Mouse (Mus musculus) urinary bladder, postnatal 14 days (tissue): ENCODE measurements around the gene Adsl.
A peak's percentile ranks its signal among the peaks of the same experiment; 100 is the strongest.

Experiments used
- DNase-seq: peaks from one replicate; pipeline ENCODE4 v3.0.0; 2021; ENCODE audit warnings: low spot score

The Adsl gene

DNA sequence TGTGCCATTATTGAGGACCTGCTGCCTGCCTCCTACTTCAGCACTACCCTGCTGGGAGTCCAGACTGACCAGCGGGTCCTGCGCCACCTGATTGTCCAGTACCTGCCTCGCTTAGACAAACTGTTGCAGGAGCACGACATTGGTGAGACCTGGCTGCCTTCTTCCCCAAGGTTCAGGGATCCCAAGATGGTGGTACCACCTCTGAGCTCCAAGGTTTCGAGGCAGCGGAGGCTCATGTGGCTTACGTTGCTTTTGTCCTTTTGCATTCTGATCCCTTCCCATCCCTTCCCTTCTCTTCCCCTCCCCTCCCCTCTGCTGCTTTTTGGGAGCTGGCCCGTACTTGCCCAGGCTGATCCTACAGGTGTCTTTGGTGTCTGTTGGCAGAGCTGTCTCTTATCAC is 59.6 kb downstream of the Adsl start:
- no peak for DNase-seq

DNA sequence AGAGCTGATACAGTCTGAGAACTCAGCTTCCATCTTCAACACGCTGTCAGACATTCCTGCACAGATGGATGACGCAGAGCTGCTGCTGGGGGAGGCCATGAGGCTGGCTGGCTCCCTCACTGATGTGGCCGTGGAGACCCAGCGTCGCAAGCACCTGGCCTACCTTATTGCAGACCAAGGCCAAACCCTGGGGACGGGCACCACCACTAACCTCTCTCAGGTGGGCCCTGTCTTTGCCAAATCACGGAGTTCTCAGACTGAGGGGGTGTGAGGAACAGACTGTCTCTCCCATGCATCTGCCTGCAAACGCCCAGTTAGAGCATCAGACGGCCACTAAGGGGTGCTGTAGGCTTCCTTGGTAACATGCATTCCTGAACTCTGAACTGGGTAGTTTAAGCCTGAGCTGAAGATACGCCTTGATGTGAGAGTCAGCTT is 60.4 kb downstream of the Adsl start:
- DNase-seq = no peak

DNA sequence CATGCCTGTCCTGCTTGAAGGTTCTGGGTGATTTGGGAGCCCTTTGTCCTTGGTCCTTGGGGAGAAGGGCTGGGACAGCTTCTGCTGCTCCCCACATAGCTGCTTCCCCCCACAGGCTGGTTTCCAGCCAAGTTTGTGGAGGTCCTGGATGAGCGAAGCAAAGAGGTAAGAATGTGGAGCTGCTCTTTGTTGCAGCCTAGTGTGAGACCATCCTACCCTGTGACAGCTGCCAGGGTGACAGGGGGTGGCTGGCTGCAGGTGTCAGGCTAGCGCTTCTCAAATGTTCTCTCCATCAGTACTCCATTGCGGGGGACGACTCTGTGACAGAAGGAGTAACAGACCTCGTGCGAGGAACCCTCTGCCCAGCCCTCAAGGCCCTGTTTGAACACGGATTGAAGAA is 61.8 kb downstream of the Adsl start:
- no peak for DNase-seq

DNA sequence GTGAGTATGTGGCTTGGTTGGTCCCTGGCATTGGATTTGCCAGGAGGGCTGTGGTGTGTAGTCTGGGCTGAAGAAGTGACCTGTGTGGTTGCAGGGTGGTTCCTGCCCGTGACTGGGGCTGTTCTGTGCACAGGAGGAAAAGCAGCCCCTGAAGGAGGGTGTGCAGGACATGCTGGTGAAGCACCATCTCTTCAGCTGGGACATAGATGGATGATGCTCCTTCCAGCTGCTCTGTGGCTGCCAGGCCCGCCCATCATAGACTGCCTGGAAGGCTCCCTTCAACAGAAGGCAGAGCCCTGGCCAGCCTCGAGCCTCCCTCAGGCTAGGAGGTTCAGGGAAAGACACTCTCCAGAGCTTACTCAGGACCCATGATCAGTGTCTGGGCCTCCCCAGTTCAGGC is 63.2 kb downstream of the Adsl start:
- no peak for DNase-seq

DNA sequence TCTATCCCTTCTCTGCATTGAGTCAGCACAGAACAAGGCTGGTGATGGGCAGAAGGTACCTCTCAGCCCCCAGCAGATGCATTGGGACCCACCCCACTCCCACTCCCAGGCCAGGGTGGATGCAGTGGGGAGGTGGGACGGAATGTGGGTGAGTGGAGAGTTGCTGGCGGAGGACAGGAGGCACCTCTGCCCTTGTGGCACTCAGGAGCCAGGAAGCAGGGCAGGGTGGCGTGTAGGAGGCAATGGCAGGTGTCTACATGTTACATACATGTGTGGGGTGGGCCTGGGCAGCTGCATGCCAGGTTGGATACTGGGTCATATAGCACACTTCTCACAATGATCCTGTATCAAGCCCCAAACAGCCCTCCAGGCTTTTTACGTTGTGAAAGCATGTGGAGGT is 64.1 kb downstream of the Adsl start:
- no peak for DNase-seq

DNA sequence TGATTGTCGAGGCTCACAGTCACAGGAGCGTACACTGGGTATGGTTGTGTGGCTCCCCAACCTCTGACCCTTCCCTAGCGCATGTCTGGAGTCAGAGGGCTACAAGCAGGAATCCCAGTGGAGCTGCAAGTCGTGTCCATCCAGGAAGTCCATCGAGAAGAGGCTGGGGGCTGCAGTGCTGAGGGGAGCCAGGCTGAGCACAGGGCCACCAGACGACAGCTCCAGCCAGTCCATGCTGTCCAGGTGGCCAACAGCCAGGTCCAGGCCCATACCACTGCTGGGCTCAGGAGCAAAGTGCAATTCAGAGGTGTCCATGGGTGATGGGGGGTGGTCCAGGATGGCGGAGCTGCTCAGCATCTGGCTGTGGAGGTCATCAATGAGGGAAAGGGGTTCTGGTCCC is 64.9 kb downstream of the Adsl start:
- DNase-seq = no peak

DNA sequence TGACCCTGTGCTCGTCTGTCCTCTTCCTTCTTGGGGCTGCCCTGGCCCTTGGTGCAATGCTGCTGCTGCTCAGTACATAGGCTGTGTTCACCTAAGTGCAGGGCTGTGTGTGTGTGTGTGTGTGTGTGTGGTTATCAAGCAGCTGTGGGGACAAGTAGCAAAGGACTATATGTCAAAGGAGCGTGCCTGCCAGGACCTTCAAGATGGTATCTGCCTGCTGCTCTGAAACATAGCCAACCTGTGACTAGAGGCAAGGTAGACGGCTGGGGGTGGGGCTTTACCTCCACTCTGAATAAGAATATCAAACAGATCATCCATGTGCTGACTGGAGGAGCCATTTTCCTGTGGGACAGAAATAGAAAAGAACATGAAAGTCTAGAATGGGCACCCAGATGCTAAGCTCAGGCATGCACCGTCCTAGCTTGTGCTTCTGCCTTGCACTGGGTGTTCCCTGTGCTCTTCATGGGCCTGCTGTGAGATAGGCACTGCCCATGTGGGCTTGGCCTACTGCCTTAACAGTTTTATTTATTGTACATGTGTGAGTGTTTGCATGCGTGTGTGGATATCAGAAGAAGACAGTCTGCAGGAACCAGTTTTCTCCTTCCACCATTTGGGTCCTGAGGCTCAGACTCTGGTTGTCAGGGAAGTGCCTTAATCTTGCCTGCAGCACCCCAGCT is 66.9 kb downstream of the Adsl start:
- DNase-seq = peak; percentile 72

DNA sequence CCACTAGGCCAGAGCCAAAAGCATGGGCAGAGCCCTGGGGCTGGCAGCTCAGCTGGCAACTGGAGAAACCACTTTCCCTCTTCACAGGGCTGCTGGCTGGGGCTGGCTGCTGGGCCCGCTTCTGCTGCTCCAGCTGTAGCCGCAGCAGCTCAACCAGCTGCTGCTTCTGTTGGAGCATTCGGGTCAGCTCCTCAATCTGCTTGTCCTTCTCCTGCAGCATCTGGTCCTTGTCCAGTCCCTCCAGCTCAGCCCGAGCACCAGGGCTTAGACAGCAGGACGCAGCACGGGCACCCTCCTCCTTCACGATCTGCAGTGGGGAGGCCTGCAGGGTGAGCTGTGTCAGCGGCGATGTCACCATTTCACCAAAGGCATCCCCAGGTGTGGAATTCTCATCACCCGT is 68.2 kb downstream of the Adsl start:
- no peak for DNase-seq

DNA sequence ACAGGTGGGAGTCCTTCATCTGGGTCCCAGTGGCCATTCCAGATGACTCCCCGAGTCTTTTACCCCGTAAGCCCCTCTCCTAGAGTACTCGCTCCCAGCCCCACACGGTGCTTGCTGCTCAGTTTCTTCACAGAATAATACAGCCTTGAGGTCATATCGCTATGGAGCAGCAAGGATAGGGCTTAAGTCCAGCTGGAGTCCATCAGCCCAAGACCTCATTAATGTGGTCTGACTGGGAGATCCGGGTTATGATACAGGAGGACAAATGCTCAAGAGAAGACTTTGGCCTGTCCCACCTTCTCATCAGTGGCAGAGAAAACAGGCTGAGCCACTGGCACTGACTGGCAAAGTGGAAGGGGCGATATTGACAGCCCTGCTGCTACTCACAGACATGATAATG is 69.0 kb downstream of the Adsl start:
- no peak for DNase-seq
